Mouse (Mus musculus) liver, embryonic 12.5 days (tissue): ENCODE measurements around the gene Polr2f. TPM values are rescaled to one million over a fixed set of nuclear protein-coding genes. Genes with fewer than 3 reads are reported as not detected.
A peak's percentile ranks its signal among the peaks of the same experiment; 100 is the strongest.

Source experiments
- ATAC-seq: fragments of 200-750 bp; cut with Nextera tagmentation; 2 replicates; pipeline ENCODE4 v1.8.0; 2017; ENCODE audit warnings: moderate number of reproducible peaks, mild to moderate bottlenecking, moderate library complexity
- H3K27ac ChIP-seq: fragments of 300-500 bp; sonication (generic); 2 replicates; pipeline ENCODE4 v1.5.1; 2016; ENCODE audit warnings: mild to moderate bottlenecking
- H3K27me3 ChIP-seq: fragments of 300-500 bp; sonication (generic); replicated peaks from 2 replicates; pipeline ENCODE4 v1.6.1; 2016; ENCODE audit warnings: mild to moderate bottlenecking, moderate library complexity
- H3K36me3 ChIP-seq: fragments of 300-500 bp; sonication (generic); 2 replicates; pipeline ENCODE4 v1.6.1; 2016; ENCODE audit warnings: mild to moderate bottlenecking, moderate library complexity
- H3K4me1 ChIP-seq: fragments of 300-500 bp; sonication (generic); 2 replicates; pipeline ENCODE4 v1.6.1; 2016
- H3K4me2 ChIP-seq: fragments of 300-500 bp; sonication (generic); 2 replicates; pipeline ENCODE4 v1.6.1; 2016; ENCODE audit warnings: mild to moderate bottlenecking, moderate library complexity
- H3K4me3 ChIP-seq: fragments of 300-500 bp; sonication (generic); 2 replicates; pipeline ENCODE4 v1.5.1; 2016; ENCODE audit warnings: mild to moderate bottlenecking, moderate library complexity
- H3K9ac ChIP-seq: fragments of 300-500 bp; sonication (generic); 2 replicates; pipeline ENCODE4 v1.6.1; 2016; ENCODE audit warnings: mild to moderate bottlenecking, moderate library complexity
- H3K9me3 ChIP-seq: fragments of 300-500 bp; sonication (generic); replicated peaks from 2 replicates; pipeline ENCODE4 v1.6.1; 2016; ENCODE audit warnings: mild to moderate bottlenecking, moderate library complexity
- WGBS: fragments of 180-500 bp; shearing (Covaris S2); methylation state at CpG from one replicate; pipeline ENCODE4 v1.1.7; 2016; ENCODE audit not compliant: insufficient replicate concordance; 5-methylcytosine and 5-hydroxymethylcytosine counted together
- polyA plus RNA-seq: library from polyadenylated mRNA; unstranded; fragments of >200 nt; fragmentation: Nextera tagmentation; extraction: Ambion mirVana; gene quantifications from 2 replicates; pipeline ENCODE4 v1.2.1, GENCODE M21; 2016

The Polr2f gene
- polyA plus RNA-seq, 1 experiment from 2014 or later: 301 TPM

DNA sequence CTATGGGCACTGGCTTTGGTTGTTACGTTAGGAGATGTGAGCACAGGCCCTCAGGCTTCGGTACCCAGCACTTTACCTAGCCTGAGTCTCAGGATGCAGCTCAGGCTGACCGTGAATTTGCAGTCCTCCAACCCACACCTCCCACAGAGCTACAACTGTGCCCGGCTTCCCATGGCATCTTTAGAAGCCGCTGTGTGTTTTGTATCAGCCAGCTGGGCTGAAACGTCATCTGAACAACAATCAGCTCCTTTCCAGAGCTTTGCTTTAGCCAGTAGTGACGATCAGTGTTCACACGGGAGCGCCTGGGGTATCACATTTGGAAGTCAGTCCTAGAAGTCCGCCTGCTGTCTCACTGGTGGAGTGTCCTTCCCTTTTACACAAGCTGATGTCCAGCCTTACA, 37.5 kb upstream of the Polr2f start:
- H3K9ac ChIP-seq: no peak overlapping the region
- H3K4me3 ChIP-seq: no peak overlapping the region
- H3K4me1 ChIP-seq: peaks cover 33% of the 10 kb centered on the region
- H3K9me3 ChIP-seq: no peaks in the 10 kb centered on the region
- peaks cover 11% of the 10 kb centered on the region; the same call in 1 of the 2 replicates for H3K27me3 ChIP-seq
- no peak overlapping the region for H3K27ac ChIP-seq
- no peak for ATAC-seq
- no peak overlapping the region for H3K4me2 ChIP-seq
- WGBS: 72% methylated on average over 10 of the region's 10 CpGs
- H3K36me3 ChIP-seq: no peaks in the 10 kb centered on the region

DNA sequence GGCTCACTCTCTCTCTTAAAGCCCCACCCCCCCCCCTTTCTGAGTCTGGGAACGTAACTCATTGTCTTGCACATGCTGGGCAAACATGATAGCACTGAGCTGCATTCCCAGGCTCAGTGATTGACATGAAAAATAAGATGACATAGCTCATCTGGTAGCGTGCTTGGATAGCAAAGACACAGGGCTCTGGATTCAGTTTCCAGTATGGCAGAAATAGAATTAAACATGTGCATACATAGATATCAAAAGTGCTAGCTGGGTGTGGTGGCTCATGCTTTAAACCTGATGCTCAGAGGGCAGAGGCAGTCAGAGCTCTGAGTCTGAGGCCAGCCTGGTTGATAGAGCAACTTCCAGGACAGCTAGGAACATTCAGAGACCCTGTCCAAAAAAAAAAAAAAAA, 35.0 kb upstream of the Polr2f start:
- WGBS: 25% methylated on average over 2 of the region's 2 CpGs
- no peak overlapping the region for H3K9ac ChIP-seq
- peak; percentile 63 for ATAC-seq

DNA sequence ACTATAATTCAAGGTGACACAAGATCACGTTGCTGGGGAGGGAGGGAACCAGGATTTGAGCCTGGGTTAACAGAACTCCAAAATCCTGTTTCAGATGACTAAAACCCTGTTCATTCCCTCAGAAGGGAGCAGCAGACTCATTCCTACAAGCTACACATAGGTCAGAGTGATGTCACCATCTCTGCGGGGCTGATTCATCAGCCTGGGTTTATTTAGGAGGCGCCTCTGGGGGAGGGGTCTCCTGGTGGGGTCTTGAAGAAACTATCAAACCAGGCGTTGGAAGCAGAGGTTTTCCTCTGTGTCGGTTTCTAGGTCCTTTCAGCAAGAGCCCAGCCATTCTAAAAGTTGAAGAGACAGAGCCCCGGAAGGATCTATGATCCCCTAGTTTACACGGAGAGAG, 32.8 kb upstream of the Polr2f start:
- ATAC-seq: no peak
- peaks cover 3% of the 10 kb centered on the region; the same call in 1 of the 2 replicates for H3K36me3 ChIP-seq
- H3K27me3 ChIP-seq: peaks cover 27% of the 10 kb centered on the region
- peak overlapping the region; percentile 72; the same call in 1 of the 2 replicates for H3K4me3 ChIP-seq
- H3K4me2 ChIP-seq: peak overlapping the region; percentile 96
- no peak overlapping the region for H3K9ac ChIP-seq
- 29% methylated on average over 7 of the region's 7 CpGs for WGBS
- no peaks in the 10 kb centered on the region for H3K9me3 ChIP-seq
- peaks cover 60% of the 10 kb centered on the region for H3K4me1 ChIP-seq
- H3K27ac ChIP-seq: no peak overlapping the region

More for the DNA sequence above, 35.0 kb upstream of the Polr2f start:
- H3K4me3 ChIP-seq: no peak overlapping the region
- peaks cover 26% of the 10 kb centered on the region for H3K27me3 ChIP-seq
- peak overlapping the region; percentile 7; the same call in 1 of the 2 replicates for H3K4me2 ChIP-seq
- H3K4me1 ChIP-seq: peaks cover 52% of the 10 kb centered on the region
- H3K9me3 ChIP-seq: no peaks in the 10 kb centered on the region
- no peaks in the 10 kb centered on the region for H3K36me3 ChIP-seq
- H3K27ac ChIP-seq: peak overlapping the region; percentile 3; the same call in 1 of the 2 replicates

DNA sequence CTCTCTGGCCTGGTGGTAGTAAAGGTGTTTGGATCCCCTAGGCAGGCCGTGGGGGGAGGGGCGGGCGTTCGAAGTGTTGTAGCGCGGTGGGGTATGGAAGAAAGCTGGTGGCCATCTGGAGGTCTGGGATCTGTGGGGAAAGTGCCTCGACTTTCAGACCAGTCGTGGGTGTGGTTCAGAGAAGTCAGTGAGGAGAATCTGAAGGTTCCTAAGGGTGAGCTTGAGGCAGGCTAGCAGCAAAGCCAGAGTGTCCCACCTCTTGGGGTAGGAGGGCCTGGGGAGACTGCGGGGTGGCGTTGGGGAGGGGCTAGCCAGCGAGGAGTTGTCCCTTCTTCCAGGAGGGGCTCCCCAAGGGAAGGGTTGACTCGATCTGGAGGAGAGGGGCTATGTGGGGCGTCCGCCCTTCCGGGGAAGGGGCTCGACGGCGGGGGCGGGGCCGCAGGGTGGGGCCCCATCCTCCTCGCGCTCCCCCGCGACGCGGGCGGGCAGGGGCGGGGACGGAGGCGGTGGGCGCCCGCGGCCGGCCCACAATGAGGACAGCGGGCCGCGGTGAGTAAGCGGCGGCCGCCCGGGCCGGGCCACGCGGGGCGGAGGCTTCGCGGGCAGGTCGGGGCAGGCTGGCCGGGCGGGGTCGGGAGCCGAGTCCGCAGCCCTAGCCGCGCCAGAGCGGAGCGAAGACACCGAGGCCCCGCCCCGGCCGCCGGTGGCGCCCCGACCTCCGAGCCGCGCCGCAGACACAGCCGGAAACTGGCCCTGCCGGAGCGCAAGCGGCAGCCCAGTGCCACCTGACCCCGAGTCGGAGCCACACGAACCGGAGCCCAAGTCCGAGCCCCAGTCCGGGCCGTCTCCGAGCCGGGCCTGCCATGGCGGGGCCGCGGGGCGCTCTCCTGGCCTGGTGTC, 32.1 kb upstream of the Polr2f start, which contains the start of gene Micall1:
Gene Micall1 (plus strand): TSS at position 478 of the 900 bp plus-strand sequence.
- Histone ChIP-seq H3K36me3 (peaks cover 5% of the 10 kb centered on the region; the same call in 1 of the 2 replicates), H3K27me3 (peaks cover 27% of the 10 kb centered on the region), H3K27ac (peak within 1 kb of the TSS; percentile 73), H3K9ac (peak within 1 kb of the TSS; percentile 86), H3K4me1 (peaks cover 60% of the 10 kb centered on the region), H3K4me3 (peak within 1 kb of the TSS; percentile 72), H3K4me2 (peak within 1 kb of the TSS; percentile 96), H3K9me3 (no peaks in the 10 kb centered on the region)
- 1% methylated on average over 46 of the region's 85 CpGs for WGBS
- ATAC-seq: peak; percentile 75

DNA sequence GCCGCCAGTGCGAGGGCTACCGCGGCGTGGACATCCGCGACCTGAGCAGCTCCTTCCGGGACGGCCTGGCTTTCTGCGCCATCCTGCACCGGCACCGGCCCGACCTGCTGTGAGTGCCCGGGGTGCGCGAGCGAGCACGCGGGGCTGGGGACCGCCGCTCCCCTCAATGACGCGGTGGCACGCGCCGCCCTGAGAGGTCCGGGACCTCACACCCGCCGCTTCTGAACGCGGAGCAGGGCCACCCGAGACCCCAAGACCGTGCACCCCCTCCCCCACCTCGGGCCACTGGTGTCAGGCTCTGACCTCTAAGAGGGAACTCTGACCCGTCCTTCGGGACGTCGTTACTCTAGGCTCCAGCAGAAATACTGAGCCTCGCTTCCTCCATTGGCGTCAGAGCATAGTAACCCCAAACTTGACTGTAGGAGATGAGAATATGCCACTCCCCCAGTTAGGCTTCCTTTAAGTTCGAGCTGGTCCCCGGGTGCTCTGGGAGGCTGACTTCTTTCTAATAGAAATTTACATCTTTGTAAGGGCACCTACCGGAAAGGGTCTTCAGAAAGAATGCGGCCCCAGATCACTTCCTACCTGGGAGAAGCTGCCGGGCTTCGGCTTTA, 31.4 kb upstream of the Polr2f start:
- peaks cover 60% of the 10 kb centered on the region for H3K4me1 ChIP-seq
- peak overlapping the region; percentile 73 for H3K27ac ChIP-seq
- no peaks in the 10 kb centered on the region for H3K9me3 ChIP-seq
- peak overlapping the region; percentile 96 for H3K4me2 ChIP-seq
- H3K9ac ChIP-seq: peak overlapping the region; percentile 86
- peaks cover 27% of the 10 kb centered on the region for H3K27me3 ChIP-seq
- peaks cover 5% of the 10 kb centered on the region; the same call in 1 of the 2 replicates for H3K36me3 ChIP-seq
- WGBS: 0% methylated on average over 39 of the region's 46 CpGs
- ATAC-seq: peak; percentile 51
- H3K4me3 ChIP-seq: peak overlapping the region; percentile 72

- H3K4me2 ChIP-seq: peak overlapping the region; percentile 96
- peaks cover 27% of the 10 kb centered on the region for H3K27me3 ChIP-seq
- 13% methylated on average over 9 of the region's 9 CpGs for WGBS
- no peak overlapping the region for H3K27ac ChIP-seq
- peaks cover 11% of the 10 kb centered on the region; the same call in 1 of the 2 replicates for H3K36me3 ChIP-seq
- H3K4me3 ChIP-seq: peak overlapping the region; percentile 72
- H3K9me3 ChIP-seq: no peaks in the 10 kb centered on the region
- peak overlapping the region; percentile 86 for H3K9ac ChIP-seq
- ATAC-seq: no peak
- peaks cover 57% of the 10 kb centered on the region for H3K4me1 ChIP-seq
Observed at GRCm38 (mm10) chr15:79110031-79110430, 30.8 kb upstream of the Polr2f start.

DNA sequence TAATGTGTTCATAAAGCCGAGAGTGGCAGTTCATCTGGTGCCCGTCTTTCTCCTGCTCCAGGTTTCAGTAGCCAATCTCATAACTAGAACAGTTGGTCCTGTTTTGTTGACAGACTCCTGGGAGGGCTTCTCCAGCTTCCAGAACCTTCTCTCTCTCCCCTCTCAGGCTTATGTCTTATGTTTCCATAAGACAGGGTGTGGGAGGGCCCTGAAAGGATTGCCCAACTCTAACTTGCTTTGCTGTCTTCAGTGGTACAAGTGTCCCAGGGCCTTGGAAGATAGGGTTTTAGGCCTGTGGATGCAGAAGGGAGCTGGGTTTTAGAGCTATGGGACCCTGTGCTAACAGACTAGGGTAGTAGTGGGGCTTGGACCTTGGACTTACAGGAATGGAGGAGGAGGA, 30.3 kb upstream of the Polr2f start:
- Histone ChIP-seq H3K4me3 (no peak overlapping the region; the same call in 1 of the 2 replicates), H3K27ac (no peak overlapping the region), H3K36me3 (peaks cover 16% of the 10 kb centered on the region; the same call in 1 of the 2 replicates), H3K4me2 (peak overlapping the region; percentile 96), H3K9ac (0 out of 2 replicates have a peak overlapping the region, but pooled peaks have one; percentile 10), H3K9me3 (no peaks in the 10 kb centered on the region), H3K27me3 (peaks cover 27% of the 10 kb centered on the region), H3K4me1 (peaks cover 52% of the 10 kb centered on the region)
- ATAC-seq: no peak
- 63% methylated on average over 2 of the region's 2 CpGs for WGBS

- Histone ChIP-seq H3K27ac (no peak overlapping the region), H3K9ac (no peak overlapping the region), H3K4me2 (no peak overlapping the region), H3K36me3 (peaks cover 24% of the 10 kb centered on the region), H3K4me3 (no peak overlapping the region), H3K27me3 (peaks cover 27% of the 10 kb centered on the region), H3K4me1 (peaks cover 40% of the 10 kb centered on the region), H3K9me3 (no peaks in the 10 kb centered on the region)
- WGBS: 77% methylated on average over 4 of the region's 4 CpGs
- ATAC-seq: no peak
Observed at GRCm38 (mm10) chr15:79111774-79112173, 29.0 kb upstream of the Polr2f start.

DNA sequence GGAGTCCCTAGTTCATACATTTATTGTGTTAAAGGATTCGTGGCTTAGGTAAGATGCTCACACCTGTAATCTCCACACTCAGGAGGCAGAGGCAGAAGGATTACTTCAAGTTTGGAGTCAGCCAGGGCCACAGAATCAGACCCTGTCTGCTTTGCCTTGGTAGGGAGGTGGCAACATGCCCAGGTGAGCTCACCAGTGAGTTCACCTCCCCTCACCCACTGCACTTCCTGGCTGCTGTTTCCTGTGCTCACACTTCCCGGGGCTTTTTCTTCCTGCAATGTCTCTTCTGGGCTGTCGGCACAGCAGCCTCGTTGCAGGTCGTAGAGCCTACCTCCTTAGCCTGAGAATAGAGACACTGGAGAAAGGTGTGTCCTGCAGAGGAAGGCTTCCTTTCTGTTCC, 25.5 kb upstream of the Polr2f start:
- Histone ChIP-seq H3K27me3 (peaks cover 9% of the 10 kb centered on the region), H3K9me3 (no peaks in the 10 kb centered on the region), H3K27ac (no peak overlapping the region), H3K9ac (no peak overlapping the region), H3K4me3 (no peak overlapping the region), H3K4me2 (no peak overlapping the region), H3K36me3 (peaks cover 36% of the 10 kb centered on the region), H3K4me1 (peaks cover 13% of the 10 kb centered on the region)
- no peak for ATAC-seq
- 55% methylated on average over 5 of the region's 5 CpGs for WGBS

DNA sequence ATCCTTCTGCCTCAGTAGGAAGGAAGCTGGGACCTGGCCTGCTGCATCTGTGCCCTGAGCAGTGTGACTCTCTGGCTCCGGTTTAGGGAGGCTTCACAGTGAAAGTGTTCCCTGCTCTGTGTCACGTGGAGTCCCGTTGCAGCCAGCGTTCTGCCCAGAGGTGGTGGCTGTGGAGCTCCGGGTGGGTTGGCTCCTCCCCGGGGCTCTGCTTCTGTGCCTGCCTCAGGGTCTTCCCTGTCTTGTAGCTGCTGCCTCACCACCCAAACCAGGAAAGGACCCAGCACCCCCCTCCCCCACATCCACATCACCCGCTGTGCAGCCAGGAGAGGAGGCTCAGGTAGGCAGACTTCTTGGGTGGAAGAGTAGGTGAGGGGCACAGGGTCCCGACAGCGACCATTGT, 21.3 kb upstream of the Polr2f start:
- WGBS: 84% methylated on average over 9 of the region's 9 CpGs
- H3K27ac ChIP-seq: no peak overlapping the region
- no peak overlapping the region for H3K4me2 ChIP-seq
- peaks cover 52% of the 10 kb centered on the region for H3K36me3 ChIP-seq
- no peaks in the 10 kb centered on the region for H3K9me3 ChIP-seq
- no peaks in the 10 kb centered on the region for H3K27me3 ChIP-seq
- no peak overlapping the region for H3K4me3 ChIP-seq
- H3K4me1 ChIP-seq: no peaks in the 10 kb centered on the region
- ATAC-seq: no peak
- no peak overlapping the region for H3K9ac ChIP-seq

GRCm38 (mm10) chr15:79122119-79122518, 18.7 kb upstream of the Polr2f start:
- H3K27me3 ChIP-seq: no peaks in the 10 kb centered on the region
- H3K4me1 ChIP-seq: no peaks in the 10 kb centered on the region
- no peak overlapping the region for H3K4me2 ChIP-seq
- no peak overlapping the region for H3K27ac ChIP-seq
- H3K4me3 ChIP-seq: no peak overlapping the region
- H3K36me3 ChIP-seq: peaks cover 59% of the 10 kb centered on the region
- no peak for ATAC-seq
- no peak overlapping the region for H3K9ac ChIP-seq
- WGBS: 84% methylated on average over 4 of the region's 4 CpGs
- no peaks in the 10 kb centered on the region for H3K9me3 ChIP-seq

DNA sequence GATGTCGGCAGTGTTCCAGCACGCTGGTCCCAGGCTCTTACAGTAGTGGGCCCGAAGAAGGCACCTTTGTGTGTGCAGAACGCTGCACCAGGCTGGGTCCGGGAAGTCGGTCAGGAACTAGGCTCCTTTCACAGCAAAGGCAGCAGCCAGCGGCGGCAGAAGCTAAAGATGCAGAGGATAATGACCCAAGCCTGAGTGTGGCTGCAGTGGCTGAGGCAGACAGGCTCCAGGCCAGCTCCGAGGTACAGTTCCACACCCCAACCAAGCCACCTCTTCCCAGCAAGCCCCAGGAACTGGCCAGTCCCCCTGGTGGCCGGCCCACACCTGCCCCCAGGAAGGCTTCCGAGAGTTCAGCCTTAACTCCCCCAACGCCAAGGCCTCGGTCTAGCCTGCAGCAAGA, 18.3 kb upstream of the Polr2f start:
- H3K4me3 ChIP-seq: no peak overlapping the region
- no peaks in the 10 kb centered on the region for H3K4me1 ChIP-seq
- no peak overlapping the region for H3K27ac ChIP-seq
- H3K4me2 ChIP-seq: no peak overlapping the region
- H3K36me3 ChIP-seq: peaks cover 64% of the 10 kb centered on the region
- no peak overlapping the region for H3K9ac ChIP-seq
- ATAC-seq: no peak
- WGBS: 82% methylated on average over 13 of the region's 13 CpGs
- H3K27me3 ChIP-seq: no peaks in the 10 kb centered on the region
- no peaks in the 10 kb centered on the region for H3K9me3 ChIP-seq
